Mouse (Mus musculus): ENCODE results near the gene Ing3. TPM values are rescaled to one million over a fixed set of nuclear protein-coding genes. Genes with fewer than 3 reads are reported as not detected.

The Ing3 gene
- polyA plus RNA-seq, 1 experiment from 2014 or later: 38.7 TPM

DNA sequence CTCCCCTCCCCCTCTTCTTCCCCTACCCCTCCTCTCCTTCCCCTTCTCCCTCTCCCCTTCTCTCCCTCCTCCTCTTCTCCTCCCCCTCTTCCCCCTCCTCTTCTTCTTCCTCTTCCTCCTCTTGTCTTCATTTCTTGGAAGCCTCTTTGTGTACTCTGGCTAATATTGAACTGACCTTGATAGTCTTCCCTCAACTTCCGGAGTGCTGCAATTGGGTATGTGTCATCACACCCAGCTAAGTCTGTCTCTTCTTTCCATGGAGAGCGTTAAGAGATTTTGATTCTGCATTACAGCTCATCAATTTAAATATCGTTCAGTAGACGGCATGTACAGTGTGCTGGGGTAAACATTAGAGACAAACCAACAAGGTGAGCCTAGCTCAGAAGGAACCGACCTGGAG, 62.7 kb downstream of the Ing3 start:
- Histone ChIP-seq H3K4me1 (no peaks in the 10 kb centered on the region), H3K4me3 (replicated peaks) (no peak overlapping the region), H3K9me3 (replicated peaks) (no peaks in the 10 kb centered on the region), H3K9ac (replicated peaks) (no peak overlapping the region), H3K27me3 (replicated peaks) (no peaks in the 10 kb centered on the region), H3K36me3 (no peaks in the 10 kb centered on the region), H3K27ac (replicated peaks) (no peak overlapping the region), H3K4me2 (no peak overlapping the region)
- ATAC-seq (ENCODE audit: low FRiP score): no peak
- 87% methylated on average over 5 of the region's 5 CpGs for WGBS

DNA sequence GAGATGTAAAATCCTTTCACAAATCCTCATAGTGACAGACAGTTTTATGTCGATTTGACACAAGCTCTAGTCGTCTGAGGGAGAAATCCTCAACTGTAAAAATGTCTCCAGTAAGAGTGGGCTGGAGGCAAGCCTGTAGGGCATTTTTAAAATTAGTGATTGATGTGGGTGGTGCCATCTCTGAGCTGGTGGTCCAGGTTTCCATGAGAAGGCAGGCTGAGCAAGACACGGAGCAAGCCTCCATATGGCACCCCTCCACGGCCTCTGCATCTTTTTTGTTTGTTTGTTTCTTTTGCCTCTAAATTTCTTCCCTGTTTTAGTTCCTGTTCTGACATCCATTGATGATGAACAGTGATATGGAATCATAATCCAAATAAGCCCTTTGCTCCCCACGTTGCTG, 63.1 kb downstream of the Ing3 start:
- Histone ChIP-seq H3K4me2 (no peak overlapping the region), H3K4me3 (replicated peaks) (no peak overlapping the region), H3K27me3 (replicated peaks) (no peaks in the 10 kb centered on the region), H3K27ac (replicated peaks) (no peak overlapping the region), H3K4me1 (no peaks in the 10 kb centered on the region), H3K9ac (replicated peaks) (no peak overlapping the region), H3K36me3 (no peaks in the 10 kb centered on the region), H3K9me3 (replicated peaks) (no peaks in the 10 kb centered on the region)
- no peak for ATAC-seq (ENCODE audit: low FRiP score)
- 82% methylated on average over 5 of the region's 5 CpGs for WGBS

DNA sequence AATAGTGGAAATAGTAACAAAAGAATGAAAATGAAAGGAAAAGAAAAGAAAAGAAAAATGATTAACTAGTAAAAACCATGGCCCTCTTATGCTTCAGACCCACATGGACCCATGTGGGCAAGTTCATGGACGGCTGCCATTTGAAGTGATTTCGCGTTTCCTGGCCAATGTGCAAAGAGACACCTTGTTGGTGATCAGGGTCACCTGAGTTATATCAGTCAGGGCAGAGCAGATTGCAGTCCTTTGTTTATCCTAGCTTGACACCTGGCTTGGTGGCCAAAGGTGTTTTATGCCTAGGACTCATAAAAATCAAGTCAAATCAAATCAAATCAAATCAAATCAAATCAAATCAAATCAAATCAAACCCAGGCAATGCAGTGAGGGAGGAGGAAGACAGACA, 64.0 kb downstream of the Ing3 start:
- H3K4me1 ChIP-seq: no peaks in the 10 kb centered on the region
- H3K9ac ChIP-seq (replicated peaks): no peak overlapping the region
- ATAC-seq (ENCODE audit: low FRiP score): no peak
- no peak overlapping the region for H3K4me2 ChIP-seq
- no peaks in the 10 kb centered on the region for H3K9me3 ChIP-seq (replicated peaks)
- WGBS: 96% methylated on average over 3 of the region's 3 CpGs
- no peaks in the 10 kb centered on the region for H3K27me3 ChIP-seq (replicated peaks)
- no peaks in the 10 kb centered on the region for H3K36me3 ChIP-seq
- H3K4me3 ChIP-seq (replicated peaks): no peak overlapping the region
- no peak overlapping the region for H3K27ac ChIP-seq (replicated peaks)

DNA sequence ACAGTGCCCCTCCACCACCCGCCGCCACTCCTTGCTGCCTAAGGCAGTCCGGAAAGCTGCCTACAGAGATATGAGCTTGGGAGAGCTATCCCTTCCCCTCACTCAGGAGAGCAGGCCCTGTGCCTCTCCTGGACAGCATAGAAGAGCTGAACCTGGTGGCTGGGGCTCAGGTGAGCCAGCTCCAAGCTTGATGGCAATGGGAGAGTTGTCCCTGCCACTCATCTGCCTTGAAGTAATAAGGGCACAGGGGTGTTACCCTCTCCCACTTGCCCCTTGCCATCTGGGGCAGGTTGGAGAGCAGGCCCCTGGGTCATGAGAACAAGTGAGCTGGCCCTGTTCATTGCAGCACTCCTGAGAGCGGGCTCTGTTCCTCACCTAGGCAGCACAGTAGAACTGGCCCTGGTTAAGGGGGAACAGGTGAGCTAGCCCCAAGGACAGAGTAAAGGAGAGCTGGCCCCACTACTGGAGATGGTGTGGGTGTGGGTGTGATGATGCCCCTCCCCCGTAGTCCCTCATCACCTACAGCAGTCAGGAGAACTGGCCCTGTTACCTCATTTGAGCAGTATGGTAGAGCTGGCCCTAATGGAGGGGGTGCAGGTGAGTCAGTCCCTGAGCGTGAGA, 65.0 kb downstream of the Ing3 start:
- H3K36me3 ChIP-seq: no peaks in the 10 kb centered on the region
- ATAC-seq (ENCODE audit: low FRiP score): peak; percentile 14; the same call in 1 of the 2 replicates
- H3K27ac ChIP-seq (replicated peaks): no peak overlapping the region
- H3K4me2 ChIP-seq: no peak overlapping the region
- H3K9me3 ChIP-seq (replicated peaks): no peaks in the 10 kb centered on the region
- WGBS: 93% methylated on average over 6 of the region's 6 CpGs
- H3K27me3 ChIP-seq (replicated peaks): no peaks in the 10 kb centered on the region
- no peaks in the 10 kb centered on the region for H3K4me1 ChIP-seq
- no peak overlapping the region for H3K9ac ChIP-seq (replicated peaks)
- H3K4me3 ChIP-seq (replicated peaks): no peak overlapping the region

DNA sequence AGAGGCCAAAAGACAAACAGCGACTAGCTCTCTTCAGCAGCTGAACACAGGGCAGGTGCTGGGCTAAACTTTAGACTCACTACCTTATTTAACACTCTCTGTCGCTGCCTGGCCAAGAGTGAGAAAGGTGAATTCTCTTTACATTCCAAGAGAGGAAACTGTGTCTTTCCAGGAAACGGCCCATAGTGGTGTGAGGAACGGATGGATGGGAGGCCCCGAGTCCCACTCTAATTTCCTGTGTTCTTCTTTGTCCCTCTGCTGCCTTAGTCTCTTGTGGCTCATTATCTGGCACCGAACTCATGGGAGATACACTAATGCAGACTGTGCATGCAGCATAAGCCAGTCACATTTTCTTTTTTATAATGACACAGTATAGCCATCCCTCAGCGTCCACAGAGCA, 68.3 kb downstream of the Ing3 start:
- H3K36me3 ChIP-seq: no peaks in the 10 kb centered on the region
- no peak for ATAC-seq (ENCODE audit: low FRiP score)
- H3K9me3 ChIP-seq (replicated peaks): no peaks in the 10 kb centered on the region
- no peak overlapping the region for H3K9ac ChIP-seq (replicated peaks)
- H3K4me1 ChIP-seq: 0 out of 2 replicates have a peak, but pooled peaks cover 3% of the 10 kb centered on the region
- WGBS: 68% methylated on average over 7 of the region's 7 CpGs
- no peaks in the 10 kb centered on the region for H3K27me3 ChIP-seq (replicated peaks)
- H3K27ac ChIP-seq (replicated peaks): no peak overlapping the region
- H3K4me3 ChIP-seq (replicated peaks): no peak overlapping the region
- H3K4me2 ChIP-seq: no peak overlapping the region

DNA sequence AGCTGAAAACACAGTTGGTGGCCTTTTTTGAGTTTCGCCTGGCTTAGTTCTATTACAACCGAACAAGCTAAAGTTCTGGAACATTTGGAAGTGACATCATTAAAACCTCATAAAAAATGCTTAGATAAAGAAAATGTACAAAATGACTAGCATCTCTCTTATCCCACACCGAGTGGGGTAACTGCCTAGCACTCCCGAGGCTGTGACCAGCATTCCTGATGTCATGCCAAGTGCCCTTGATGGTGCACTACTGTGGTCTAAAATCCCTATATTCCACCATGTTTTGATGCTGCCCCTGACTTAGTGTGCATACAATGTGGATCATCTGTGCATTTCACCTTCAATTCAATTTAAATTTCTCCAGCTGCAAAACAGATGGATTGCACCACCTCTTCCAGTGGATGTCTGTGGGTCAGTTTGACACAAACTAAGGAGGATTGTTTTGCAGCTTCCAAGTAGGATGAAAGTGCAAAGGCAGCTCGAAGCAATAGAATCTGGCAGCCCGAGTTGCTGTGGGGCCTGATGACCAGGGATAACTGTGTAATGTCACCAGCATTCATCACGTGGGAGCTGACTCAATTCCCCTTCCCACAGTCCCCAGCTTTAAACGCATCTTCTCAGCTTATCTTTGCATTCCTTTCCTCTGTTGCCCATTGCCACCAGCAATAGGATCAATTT, 69.5 kb downstream of the Ing3 start:
- Histone ChIP-seq H3K9me3 (replicated peaks) (no peaks in the 10 kb centered on the region), H3K36me3 (no peaks in the 10 kb centered on the region), H3K27me3 (replicated peaks) (no peaks in the 10 kb centered on the region), H3K27ac (replicated peaks) (no peak overlapping the region), H3K4me3 (replicated peaks) (no peak overlapping the region), H3K4me1 (0 out of 2 replicates have a peak, but pooled peaks cover 3% of the 10 kb centered on the region), H3K9ac (replicated peaks) (no peak overlapping the region), H3K4me2 (no peak overlapping the region)
- ATAC-seq (ENCODE audit: low FRiP score): no peak
- 74% methylated on average over 8 of the region's 8 CpGs for WGBS

DNA sequence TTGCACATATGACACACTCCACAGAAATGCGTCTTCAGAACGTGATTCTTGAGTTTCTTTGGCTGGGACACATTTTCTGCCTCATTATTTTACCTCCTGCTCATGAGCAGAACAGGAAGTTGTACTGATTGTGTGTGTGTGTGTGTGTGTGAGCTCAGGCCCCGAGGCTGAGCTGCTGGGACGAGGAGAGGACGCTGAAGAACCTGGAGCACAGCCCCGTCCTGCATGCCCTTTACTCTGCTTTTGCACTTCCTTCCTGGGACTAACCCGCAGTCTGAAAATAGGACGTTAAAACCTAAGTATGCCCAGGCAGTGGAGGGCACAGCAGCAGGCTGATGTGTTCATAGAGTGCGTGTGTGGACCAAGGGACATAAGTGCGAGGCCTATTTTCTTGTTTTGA, 70.3 kb downstream of the Ing3 start:
- Histone ChIP-seq H3K36me3 (no peaks in the 10 kb centered on the region), H3K4me2 (no peak overlapping the region), H3K9ac (replicated peaks) (no peak overlapping the region), H3K27me3 (replicated peaks) (no peaks in the 10 kb centered on the region), H3K4me3 (replicated peaks) (no peak overlapping the region), H3K9me3 (replicated peaks) (no peaks in the 10 kb centered on the region), H3K27ac (replicated peaks) (no peak overlapping the region), H3K4me1 (0 out of 2 replicates have a peak, but pooled peaks cover 3% of the 10 kb centered on the region)
- WGBS: 69% methylated on average over 10 of the region's 10 CpGs
- ATAC-seq (ENCODE audit: low FRiP score): no peak

DNA sequence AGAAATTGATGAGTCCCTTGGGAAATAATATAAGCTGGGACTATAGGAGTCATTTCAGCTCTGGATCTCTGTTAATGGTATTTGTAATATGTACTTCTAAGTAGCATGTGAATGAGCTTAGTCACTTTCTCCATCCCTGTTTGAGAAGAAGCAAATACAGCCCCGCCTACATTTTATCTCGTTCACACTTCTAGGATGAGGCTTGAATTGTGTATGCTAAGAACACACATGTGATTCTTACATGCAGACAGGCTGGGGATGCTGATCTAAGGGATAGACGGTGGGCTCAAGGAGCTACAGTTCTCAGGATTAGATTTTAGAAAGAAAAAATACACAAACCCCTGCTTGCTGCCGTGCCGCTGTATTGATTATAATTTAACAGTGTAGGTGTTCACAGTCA, 71.3 kb downstream of the Ing3 start:
- Histone ChIP-seq H3K4me2 (no peak overlapping the region), H3K36me3 (no peaks in the 10 kb centered on the region), H3K4me3 (replicated peaks) (no peak overlapping the region), H3K9me3 (replicated peaks) (no peaks in the 10 kb centered on the region), H3K27me3 (replicated peaks) (no peaks in the 10 kb centered on the region), H3K27ac (replicated peaks) (no peak overlapping the region), H3K4me1 (peaks cover 8% of the 10 kb centered on the region), H3K9ac (replicated peaks) (no peak overlapping the region)
- 79% methylated on average over 5 of the region's 5 CpGs for WGBS
- no peak for ATAC-seq (ENCODE audit: low FRiP score)

DNA sequence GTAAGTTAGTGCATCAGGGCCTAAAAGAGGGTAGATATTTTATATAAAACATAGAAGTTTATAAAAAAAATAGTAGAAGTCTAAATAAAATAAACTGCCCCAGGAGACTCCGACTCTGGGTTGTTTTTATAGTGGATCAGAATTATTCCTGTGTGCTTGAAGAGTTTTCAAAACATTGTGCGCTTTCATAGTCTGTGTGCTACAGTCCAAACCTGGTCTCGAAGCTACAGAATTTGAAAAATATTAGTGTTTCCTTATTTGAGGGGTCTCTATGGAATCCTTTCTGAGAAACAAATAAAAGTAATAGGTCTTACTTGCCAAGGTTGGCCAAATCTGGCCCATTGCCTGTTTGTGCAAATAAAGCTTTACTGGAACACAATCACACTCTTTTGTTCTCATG, 71.9 kb downstream of the Ing3 start:
- 76% methylated on average over 3 of the region's 3 CpGs for WGBS
- no peaks in the 10 kb centered on the region for H3K27me3 ChIP-seq (replicated peaks)
- no peaks in the 10 kb centered on the region for H3K36me3 ChIP-seq
- no peak overlapping the region for H3K4me2 ChIP-seq
- ATAC-seq (ENCODE audit: low FRiP score): no peak
- peaks cover 14% of the 10 kb centered on the region for H3K4me1 ChIP-seq
- H3K9me3 ChIP-seq (replicated peaks): no peaks in the 10 kb centered on the region
- no peak overlapping the region for H3K9ac ChIP-seq (replicated peaks)
- no peak overlapping the region for H3K4me3 ChIP-seq (replicated peaks)
- no peak overlapping the region for H3K27ac ChIP-seq (replicated peaks)

DNA sequence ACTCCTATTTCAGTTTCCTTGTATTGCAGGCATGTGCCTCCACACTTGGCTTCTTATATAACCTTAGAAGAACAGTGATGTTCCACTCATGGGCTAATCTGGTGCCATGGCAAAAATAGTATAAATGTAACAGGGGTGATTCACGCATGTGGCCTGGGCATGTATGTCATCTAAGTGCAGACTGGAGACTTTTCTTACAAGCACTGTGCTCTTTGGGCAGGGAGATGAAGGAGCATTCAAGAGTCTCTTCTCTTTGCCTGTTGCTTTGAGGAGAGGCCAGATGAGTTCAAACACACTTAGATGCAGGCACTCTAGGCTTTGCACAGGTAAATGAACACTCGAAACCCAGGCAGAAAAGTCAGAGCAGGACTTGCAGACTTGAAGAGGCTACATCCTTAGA, 74.8 kb downstream of the Ing3 start:
- Histone ChIP-seq H3K4me3 (replicated peaks) (no peak overlapping the region), H3K9me3 (replicated peaks) (no peaks in the 10 kb centered on the region), H3K27me3 (replicated peaks) (no peaks in the 10 kb centered on the region), H3K4me1 (peaks cover 14% of the 10 kb centered on the region), H3K27ac (replicated peaks) (no peak overlapping the region), H3K4me2 (no peak overlapping the region), H3K36me3 (no peaks in the 10 kb centered on the region), H3K9ac (replicated peaks) (no peak overlapping the region)
- no peak for ATAC-seq (ENCODE audit: low FRiP score)
- 91% methylated on average over 2 of the region's 2 CpGs for WGBS
